Mouse (Mus musculus) kidney, postnatal 0 days (tissue): ENCODE results near the gene Spsb3. TPM values are rescaled to one million over a fixed set of nuclear protein-coding genes. Genes with fewer than 3 reads are reported as not detected.

Experiments used
- ATAC-seq: fragments of 200-750 bp; cut with Nextera tagmentation; replicated peaks from 2 replicates; pipeline ENCODE4 v1.8.0; 2017; ENCODE audit warnings: low read depth, moderate number of reproducible peaks, moderate TSS enrichment, moderate library complexity; ENCODE audit not compliant: low FRiP score
- DNase-seq: peaks from one replicate; pipeline ENCODE4 v3.0.0-alpha.2; 2016; ENCODE audit warnings: low spot score
- H3K27ac ChIP-seq: fragments of 300-500 bp; sonication (generic); 2 replicates; pipeline ENCODE4 v1.5.1; 2014; ENCODE audit warnings: mild to moderate bottlenecking
- H3K27me3 ChIP-seq: fragments of 300-500 bp; sonication (generic); 2 replicates; pipeline ENCODE4 v1.6.1; 2014; ENCODE audit warnings: low read length, mixed read lengths; ENCODE audit not compliant: insufficient read depth
- H3K36me3 ChIP-seq: fragments of 300-500 bp; sonication (generic); 2 replicates; pipeline ENCODE4 v1.6.1; 2014; ENCODE audit warnings: low read length, mixed read lengths; ENCODE audit not compliant: insufficient read depth
- H3K4me1 ChIP-seq: fragments of 300-500 bp; sonication (generic); replicated peaks from 2 replicates; pipeline ENCODE4 v1.6.1; 2014; ENCODE audit warnings: antibody characterized with exemption, low read length, mixed read lengths; ENCODE audit not compliant: insufficient read depth
- H3K4me2 ChIP-seq: fragments of 300-500 bp; sonication (generic); 2 replicates; pipeline ENCODE4 v1.6.1; 2014; ENCODE audit warnings: mild to moderate bottlenecking, low read length, moderate library complexity, mixed read lengths
- H3K4me3 ChIP-seq: fragments of 300-500 bp; sonication (generic); replicated peaks from 2 replicates; pipeline ENCODE4 v1.5.1; 2014; ENCODE audit warnings: low read depth, low read length
- H3K9ac ChIP-seq: fragments of 300-500 bp; sonication (generic); 2 replicates; pipeline ENCODE4 v1.6.1; 2014; ENCODE audit warnings: low read depth, low read length
- H3K9me3 ChIP-seq: fragments of 300-500 bp; sonication (generic); replicated peaks from 2 replicates; pipeline ENCODE4 v1.6.1; 2016; ENCODE audit warnings: low read length, inconsistent platforms, mixed read lengths
- CTCF ChIP-seq: IDR thresholded peaks from 2 replicates; pipeline ENCODE4 v1.5.1; 2016; ENCODE audit warnings: antibody characterized with exemption, low read depth, mild to moderate bottlenecking, moderate library complexity
- WGBS: fragments of 180-500 bp; shearing (Covaris S2); extraction: QIAGEN DNeasy Blood & Tissue Kit; methylation state at CpG from one replicate; pipeline ENCODE4 v1.1.7; 2014; 5-methylcytosine and 5-hydroxymethylcytosine counted together
- polyA plus RNA-seq: library from polyadenylated mRNA; unstranded; fragments of >200 nt; fragmentation: Nextera tagmentation; extraction: Ambion mirVana; gene quantifications from 2 replicates; pipeline ENCODE4 v1.2.1, GENCODE M21; 2015

Gene Spsb3
- polyA plus RNA-seq, 1 experiment from 2014 or later, result 53.4 TPM

DNA sequence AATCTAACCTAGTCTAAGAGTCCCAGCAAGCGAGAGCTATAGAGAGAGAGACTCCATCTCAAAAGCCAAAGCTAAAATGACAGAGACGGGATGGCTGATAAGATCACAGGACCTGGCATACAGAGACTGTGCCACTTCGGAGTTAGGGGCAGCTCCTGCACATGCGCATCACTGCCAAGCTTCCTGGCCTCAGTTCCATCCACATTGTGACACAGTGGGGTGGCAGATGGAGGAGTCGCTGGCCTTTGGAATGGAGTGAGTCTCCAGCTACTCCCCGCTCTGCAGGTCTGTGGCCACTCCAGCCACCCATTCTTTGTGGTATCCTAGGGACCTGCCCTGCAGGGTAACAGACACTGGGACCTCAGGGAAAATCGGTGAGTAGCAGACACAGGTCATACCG is 20.7 kb upstream of the Spsb3 start, which contains the start of gene Igfals:
TSS of gene Igfals (plus strand) at position 222 of the 400 bp plus-strand sequence.
- H3K9ac ChIP-seq, result no peak within 1 kb of the TSS
- H3K27me3 ChIP-seq, result no peaks in the 10 kb centered on the region
- DNase-seq (no peak), ATAC-seq (no peak)
- H3K36me3 ChIP-seq, result peaks cover 33% of the 10 kb centered on the region
- 91% methylated on average over 8 of the region's 8 CpGs for WGBS
- H3K4me1 ChIP-seq, result no peaks in the 10 kb centered on the region
- H3K27ac ChIP-seq, result no peak within 1 kb of the TSS
- no peak within 1 kb of the TSS for H3K4me3 ChIP-seq
- H3K9me3 ChIP-seq, result no peaks in the 10 kb centered on the region
- no peak for TF ChIP-seq CTCF
- H3K4me2 ChIP-seq, result no peak within 1 kb of the TSS

DNA sequence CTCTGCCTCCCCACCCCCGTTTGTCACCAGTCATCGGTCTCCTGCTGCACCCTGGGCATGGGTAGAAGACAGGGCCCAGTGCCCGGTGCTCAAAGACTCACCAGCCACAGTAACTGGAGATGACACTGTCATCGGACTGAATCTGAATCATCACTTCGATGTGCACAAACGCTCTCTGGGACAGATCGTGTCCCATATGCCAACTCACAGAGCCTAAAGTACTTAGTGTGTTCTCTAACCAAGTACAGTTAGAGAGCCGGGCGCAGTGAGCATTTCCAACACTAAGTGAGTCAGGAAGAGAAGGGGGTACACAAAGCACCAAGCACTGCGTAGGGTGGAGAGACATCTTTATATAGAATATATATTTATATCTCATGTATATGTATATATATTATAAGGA is 18.5 kb upstream of the Spsb3 start:
- 0 out of 2 replicates have a peak, but pooled peaks cover 16% of the 10 kb centered on the region for H3K36me3 ChIP-seq
- H3K4me2 ChIP-seq, result no peak overlapping the region
- DNase-seq (no peak), ATAC-seq (no peak)
- WGBS, result 88% methylated on average over 10 of the region's 10 CpGs
- H3K4me3 ChIP-seq, result no peak overlapping the region
- H3K9me3 ChIP-seq, result no peaks in the 10 kb centered on the region
- TF ChIP-seq CTCF, result no peak
- no peaks in the 10 kb centered on the region for H3K27me3 ChIP-seq
- no peak overlapping the region for H3K27ac ChIP-seq
- no peaks in the 10 kb centered on the region for H3K4me1 ChIP-seq
- no peak overlapping the region for H3K9ac ChIP-seq

DNA sequence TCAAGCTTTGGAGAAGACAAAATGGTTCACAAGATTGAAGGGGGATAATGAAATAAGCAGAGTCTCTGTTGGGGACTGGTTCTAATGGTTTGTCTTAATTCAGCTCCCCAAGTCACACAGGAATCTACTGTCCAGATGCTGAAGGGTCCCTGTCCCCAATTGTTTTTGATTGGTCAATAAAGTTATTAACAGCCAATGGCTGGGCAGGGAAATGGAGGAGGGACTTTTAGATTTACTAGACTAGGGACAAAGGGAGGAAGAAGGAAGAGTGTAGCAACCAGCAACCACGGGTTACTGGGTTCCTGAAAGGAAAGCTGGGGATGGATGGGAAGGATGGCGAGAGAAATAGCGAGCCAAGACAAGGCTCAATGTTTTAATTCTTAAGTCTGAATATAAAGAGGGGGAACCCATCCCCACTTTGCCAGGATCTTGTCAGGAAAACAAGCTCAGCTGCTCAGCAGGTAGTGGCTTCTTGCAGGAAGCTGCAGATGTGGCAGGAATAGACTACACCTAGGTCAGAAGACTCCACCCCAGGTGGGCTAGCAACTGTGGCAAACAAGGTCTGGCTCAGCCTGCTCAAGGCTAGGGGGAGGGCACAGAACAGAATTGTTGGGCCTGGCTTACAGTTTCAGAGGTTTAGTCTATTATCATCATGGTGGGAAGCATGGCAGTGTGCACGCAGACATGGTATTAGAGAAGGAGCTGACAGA is 12.6 kb upstream of the Spsb3 start:
- Histone ChIP-seq H3K4me3 (no peak overlapping the region), H3K36me3 (no peaks in the 10 kb centered on the region), H3K9ac (no peak overlapping the region), H3K9me3 (no peaks in the 10 kb centered on the region), H3K4me1 (no peaks in the 10 kb centered on the region), H3K27ac (no peak overlapping the region), H3K27me3 (no peaks in the 10 kb centered on the region), H3K4me2 (no peak overlapping the region)
- TF ChIP-seq CTCF, result no peak
- DNase-seq, result no peak
- 53% methylated on average over 4 of the region's 4 CpGs for WGBS
- no peak for ATAC-seq

DNA sequence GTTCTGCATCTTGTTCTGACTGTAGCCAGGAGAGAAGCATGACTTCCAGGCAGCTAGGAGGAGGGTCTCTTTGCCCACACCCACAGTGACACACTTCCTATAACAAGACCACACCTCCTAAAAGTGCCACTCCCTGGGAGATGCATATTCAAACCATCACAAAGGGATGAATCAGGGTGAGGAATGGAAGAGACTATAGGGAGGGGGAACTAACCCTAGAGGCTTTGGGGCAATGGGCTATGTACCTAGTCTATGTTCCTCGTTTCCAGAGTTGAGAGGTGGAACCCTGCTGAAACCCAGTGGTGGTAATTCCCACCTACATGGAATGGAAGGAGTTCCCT is 12.1 kb upstream of the Spsb3 start:
- no peak for TF ChIP-seq CTCF
- no peak for ATAC-seq
- Histone ChIP-seq H3K27ac (no peak overlapping the region), H3K36me3 (no peaks in the 10 kb centered on the region), H3K4me2 (no peak overlapping the region), H3K9ac (no peak overlapping the region), H3K4me1 (no peaks in the 10 kb centered on the region), H3K9me3 (no peaks in the 10 kb centered on the region), H3K27me3 (no peaks in the 10 kb centered on the region), H3K4me3 (no peak overlapping the region)
- WGBS, result 71% methylated on average over 1 of the region's 1 CpGs
- no peak for DNase-seq

DNA sequence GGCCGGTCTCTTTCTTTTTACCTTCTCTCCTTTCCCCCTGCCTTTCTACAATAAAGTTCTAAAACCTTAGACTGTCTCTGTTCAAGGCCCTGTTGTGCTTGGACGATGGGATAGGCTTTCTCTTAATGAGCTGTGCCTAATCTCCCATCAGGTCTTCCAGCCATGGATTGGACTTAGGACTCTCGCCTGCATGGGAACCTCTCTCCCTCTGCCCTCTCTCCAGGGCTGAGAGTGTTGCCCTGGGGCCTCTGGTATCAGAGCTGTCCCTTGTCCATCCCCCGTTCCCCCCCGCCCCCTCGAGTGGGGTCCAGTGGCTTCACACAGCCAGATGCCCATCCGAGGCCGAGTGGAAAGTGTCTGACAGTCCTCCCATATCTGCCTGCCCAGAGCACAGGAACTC is 11.5 kb upstream of the Spsb3 start:
- H3K4me3 ChIP-seq, result no peak overlapping the region
- no peaks in the 10 kb centered on the region for H3K36me3 ChIP-seq
- no peaks in the 10 kb centered on the region for H3K4me1 ChIP-seq
- H3K9ac ChIP-seq, result no peak overlapping the region
- WGBS, result 79% methylated on average over 8 of the region's 8 CpGs
- H3K9me3 ChIP-seq, result no peaks in the 10 kb centered on the region
- DNase-seq, result no peak
- no peaks in the 10 kb centered on the region for H3K27me3 ChIP-seq
- H3K4me2 ChIP-seq, result no peak overlapping the region
- H3K27ac ChIP-seq, result no peak overlapping the region
- no peak for TF ChIP-seq CTCF
- ATAC-seq, result 0 out of 2 replicates have a peak, but pooled peaks have one; percentile 15

DNA sequence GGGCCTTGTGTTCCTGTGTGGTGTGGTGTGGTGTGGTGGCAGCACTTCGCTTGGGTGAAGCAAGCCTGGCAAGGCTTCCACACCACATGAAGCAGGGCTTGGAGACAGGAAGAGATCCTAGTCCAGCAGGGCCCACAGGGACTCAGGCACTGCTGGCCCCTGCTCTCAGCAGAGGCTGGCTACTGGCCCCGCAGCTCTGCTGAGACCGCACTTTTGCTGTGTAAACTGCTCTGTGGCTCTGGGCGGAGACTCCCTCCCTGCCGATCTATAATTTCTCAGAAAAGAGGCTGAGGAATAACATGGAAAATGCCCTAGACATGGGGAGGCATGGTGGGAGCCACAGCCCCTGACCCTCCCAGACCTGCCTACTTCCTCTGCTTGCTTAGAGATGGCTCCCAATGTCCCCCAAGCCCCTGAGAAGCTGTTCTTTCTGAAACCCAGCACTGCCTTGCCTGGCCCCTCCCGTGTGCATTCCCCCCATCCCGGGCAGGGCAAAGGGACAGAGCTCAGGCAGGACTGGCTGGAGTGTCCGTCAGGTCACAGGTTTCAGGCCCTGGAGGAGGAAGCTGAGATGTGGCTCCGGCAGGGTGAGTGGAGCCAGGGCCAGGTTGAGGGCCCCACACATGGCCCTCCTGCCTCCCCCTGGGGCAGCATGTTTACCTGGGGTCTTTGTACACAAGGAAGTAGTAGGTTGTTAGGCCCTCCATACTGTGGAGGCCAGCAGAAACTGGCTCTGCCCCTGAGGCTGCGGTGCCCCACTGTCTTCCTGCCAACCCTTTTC is 8.9 kb upstream of the Spsb3 start:
- H3K27me3 ChIP-seq, result no peaks in the 10 kb centered on the region
- H3K27ac ChIP-seq, result peak overlapping the region; percentile 38
- H3K36me3 ChIP-seq, result peaks cover 4% of the 10 kb centered on the region; the same call in 1 of the 2 replicates
- H3K9ac ChIP-seq, result peak overlapping the region; percentile 24; the same call in 1 of the 2 replicates
- H3K9me3 ChIP-seq, result no peaks in the 10 kb centered on the region
- peak; percentile 52 for ATAC-seq
- 46% methylated on average over 10 of the region's 10 CpGs for WGBS
- DNase-seq, result no peak
- H3K4me1 ChIP-seq, result 0 out of 2 replicates have a peak, but pooled peaks cover 4% of the 10 kb centered on the region
- TF ChIP-seq CTCF, result no peak
- no peak overlapping the region for H3K4me2 ChIP-seq
- no peak overlapping the region for H3K4me3 ChIP-seq
